Mouse (Mus musculus): ENCODE data around the gene Slc11a1.

DNA sequence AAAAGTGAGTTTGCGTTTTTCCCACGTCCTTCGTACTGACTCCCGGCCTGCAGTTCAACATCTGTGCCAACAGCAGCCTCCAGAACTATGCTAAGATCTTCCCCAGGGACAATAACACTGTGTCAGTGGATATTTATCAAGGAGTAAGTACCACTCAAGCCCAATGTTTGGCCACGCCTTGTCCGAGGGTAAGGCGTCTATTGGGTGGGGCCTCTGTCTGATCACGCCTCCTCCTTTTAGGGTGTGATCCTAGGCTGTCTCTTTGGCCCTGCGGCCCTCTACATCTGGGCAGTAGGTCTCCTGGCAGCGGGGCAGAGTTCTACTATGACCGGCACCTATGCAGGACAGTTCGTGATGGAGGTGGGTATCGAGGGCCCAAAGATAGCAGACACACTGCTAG lies 8.4 kb downstream of the Slc11a1 start:
- TF ChIP-seq CTCF (IDR thresholded peaks at IDR 0.05; ENCODE audit: extremely low read depth, insufficient read depth, insufficient read length, insufficient replicate concordance) (no peak), POLR2A (IDR thresholded peaks at IDR 0.05; ENCODE audit: low read depth, low read length) (no peak)

All from spleen, adult 2 months (tissue).